Mouse (Mus musculus) heart, embryonic 10.5 days (tissue): ENCODE results near the gene B4galt4. TPM values are rescaled to one million over a fixed set of nuclear protein-coding genes. Genes with fewer than 3 reads are reported as not detected.
A peak's percentile ranks its signal among the peaks of the same experiment; 100 is the strongest.

ENCODE experiments used
- DNase-seq: peaks from one replicate; pipeline ENCODE4 v3.0.0-alpha.2; 2017; ENCODE audit warnings: low spot score
- H3K27ac ChIP-seq: fragments of 300-500 bp; sonication (generic); 2 replicates; pipeline ENCODE4 v1.5.1; 2016; ENCODE audit warnings: mild to moderate bottlenecking
- H3K27me3 ChIP-seq: fragments of 300-500 bp; sonication (generic); 2 replicates; pipeline ENCODE4 v1.6.1; 2016; ENCODE audit warnings: mild to moderate bottlenecking; ENCODE audit not compliant: poor library complexity, insufficient read depth, severe bottlenecking
- H3K36me3 ChIP-seq: fragments of 300-500 bp; sonication (generic); 2 replicates; pipeline ENCODE4 v1.6.1; 2016; ENCODE audit warnings: mild to moderate bottlenecking, moderate library complexity
- H3K4me1 ChIP-seq: fragments of 300-500 bp; sonication (generic); 2 replicates; pipeline ENCODE4 v1.6.1; 2016; ENCODE audit warnings: mild to moderate bottlenecking
- H3K4me3 ChIP-seq: fragments of 300-500 bp; sonication (generic); 2 replicates; pipeline ENCODE4 v1.5.1; 2016; ENCODE audit warnings: mild to moderate bottlenecking, moderate library complexity
- H3K9me3 ChIP-seq: fragments of 300-500 bp; sonication (generic); 2 replicates; pipeline ENCODE4 v1.6.1; 2016; ENCODE audit warnings: mild to moderate bottlenecking, moderate library complexity
- WGBS: fragments of 180-500 bp; shearing (Covaris S2); methylation state at CpG from one replicate; pipeline ENCODE4 v1.1.7; 2016; 5-methylcytosine and 5-hydroxymethylcytosine counted together
- polyA plus RNA-seq: library from polyadenylated mRNA; unstranded; fragments of >200 nt; fragmentation: Nextera tagmentation; extraction: Ambion mirVana; gene quantifications from 2 replicates; pipeline ENCODE4 v1.2.1, GENCODE M21; 2016

Gene B4galt4
- polyA plus RNA-seq, result 28.5 and 34.6 TPM in 2 replicates

DNA sequence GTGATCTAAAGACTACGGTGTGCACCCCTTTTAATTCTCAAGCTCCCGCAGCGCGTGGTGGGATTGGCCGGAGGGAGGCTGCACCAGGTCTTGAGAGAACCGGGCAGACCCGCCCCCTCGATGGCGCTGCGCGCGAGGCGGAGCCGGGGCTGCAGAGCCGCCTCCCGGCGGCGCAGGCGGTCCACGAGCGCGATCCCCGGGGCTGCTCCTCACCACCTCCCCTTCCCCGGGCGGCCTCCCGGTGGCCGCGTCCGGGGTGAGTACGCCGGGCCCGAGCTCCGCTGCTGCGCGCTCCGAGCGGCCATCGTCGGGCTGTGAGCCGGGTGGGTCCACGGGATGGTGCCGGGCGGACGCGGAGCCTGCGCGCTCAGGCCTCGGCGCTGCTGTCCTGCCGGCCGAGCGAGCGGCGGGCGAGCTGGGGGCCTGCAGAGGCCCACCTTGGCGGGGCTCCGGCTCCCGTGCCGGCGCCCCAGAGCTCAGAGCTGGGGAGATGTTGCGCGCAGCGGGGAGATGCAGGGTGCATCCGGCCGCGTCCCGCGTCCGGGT, at the start of gene B4galt4:
Gene B4galt4, plus strand, starts transcription at position 152 of the 546 bp plus-strand sequence.
- Histone ChIP-seq H3K27me3 (no peaks in the 10 kb centered on the region), H3K4me3 (peak within 1 kb of the TSS; percentile 73), H3K9me3 (no peaks in the 10 kb centered on the region), H3K4me1 (peaks cover 7% of the 10 kb centered on the region; the same call in 1 of the 2 replicates), H3K27ac (peak within 1 kb of the TSS; percentile 92), H3K36me3 (peaks cover 5% of the 10 kb centered on the region; the same call in 1 of the 2 replicates)
- DNase-seq, result peak; percentile 90
- under 1% methylated on average over 68 of the region's 69 CpGs for WGBS

DNA sequence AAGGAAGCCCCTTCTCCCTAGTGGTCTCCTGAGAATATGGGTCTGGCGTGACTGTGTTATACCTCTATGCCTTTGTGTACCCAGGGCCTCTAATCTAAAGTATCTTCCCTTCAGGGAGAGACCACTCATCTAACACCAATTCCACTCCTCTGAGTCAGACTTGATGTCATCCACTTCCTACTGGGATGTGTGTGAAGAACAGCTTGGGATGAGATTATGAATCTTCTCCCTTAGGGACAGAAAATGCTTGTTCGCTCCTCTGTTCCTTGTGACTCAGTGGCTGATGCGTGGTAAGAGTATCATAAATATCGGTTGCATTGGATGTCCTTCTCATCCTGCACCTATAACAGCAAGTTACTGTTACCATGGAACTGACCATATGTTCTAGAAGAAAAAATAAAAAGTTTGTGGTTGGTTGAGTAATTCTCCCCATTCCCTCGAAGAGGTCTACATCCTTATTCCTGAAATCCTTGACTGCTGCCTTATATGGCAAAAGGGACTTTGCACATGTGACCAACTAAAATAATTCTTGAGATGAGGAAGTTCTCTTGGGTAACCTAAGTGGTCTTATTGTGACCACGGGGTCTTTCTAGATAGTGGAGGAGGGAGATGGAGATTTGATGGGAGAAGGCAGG, 47.0 kb upstream of the B4galt4 start:
- peaks cover 50% of the 10 kb centered on the region for H3K36me3 ChIP-seq
- H3K4me1 ChIP-seq, result peaks cover 34% of the 10 kb centered on the region
- H3K4me3 ChIP-seq, result no peak overlapping the region
- WGBS, result 81% methylated on average over 6 of the region's 6 CpGs
- no peak overlapping the region for H3K27ac ChIP-seq
- no peaks in the 10 kb centered on the region for H3K27me3 ChIP-seq
- no peak for DNase-seq
- H3K9me3 ChIP-seq, result no peaks in the 10 kb centered on the region

DNA sequence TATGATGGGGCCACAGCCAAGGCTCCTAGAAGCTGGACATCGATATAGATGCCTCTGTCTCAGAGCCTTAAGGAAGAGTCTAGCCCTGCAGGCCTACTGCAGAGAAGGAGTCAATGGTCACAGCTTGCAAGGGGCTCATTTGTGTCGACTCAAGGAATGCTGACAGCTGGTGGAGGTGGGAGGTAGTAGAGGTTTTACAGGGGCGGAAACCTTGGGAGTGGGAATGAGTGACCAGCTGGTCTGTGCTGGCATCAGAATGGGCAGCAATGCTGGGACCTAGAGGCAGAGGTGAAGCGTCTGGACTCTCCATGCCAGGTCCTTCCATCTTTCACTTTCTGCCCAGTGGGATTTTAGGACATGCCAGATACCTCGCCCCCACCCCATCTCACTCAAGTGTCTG, 46.5 kb upstream of the B4galt4 start:
- 78% methylated on average over 5 of the region's 5 CpGs for WGBS
- Histone ChIP-seq H3K27me3 (no peaks in the 10 kb centered on the region), H3K4me1 (peaks cover 34% of the 10 kb centered on the region), H3K36me3 (peaks cover 46% of the 10 kb centered on the region), H3K9me3 (no peaks in the 10 kb centered on the region), H3K27ac (no peak overlapping the region), H3K4me3 (no peak overlapping the region)
- DNase-seq, result no peak

- peaks cover 43% of the 10 kb centered on the region for H3K4me1 ChIP-seq
- DNase-seq, result no peak
- no peak overlapping the region for H3K4me3 ChIP-seq
- peaks cover 33% of the 10 kb centered on the region for H3K36me3 ChIP-seq
- no peaks in the 10 kb centered on the region for H3K27me3 ChIP-seq
- H3K9me3 ChIP-seq, result no peaks in the 10 kb centered on the region
- 91% methylated on average over 5 of the region's 5 CpGs for WGBS
- H3K27ac ChIP-seq, result no peak overlapping the region
Observed at GRCm38 (mm10) chr16:38697611-38698010, 44.5 kb upstream of the B4galt4 start.

- DNase-seq, result no peak
- H3K4me3 ChIP-seq, result 0 out of 2 replicates have a peak overlapping the region, but pooled peaks have one; percentile 2
Observed at GRCm38 (mm10) chr16:38700392-38701162, 41.5 kb upstream of the B4galt4 start.

DNA sequence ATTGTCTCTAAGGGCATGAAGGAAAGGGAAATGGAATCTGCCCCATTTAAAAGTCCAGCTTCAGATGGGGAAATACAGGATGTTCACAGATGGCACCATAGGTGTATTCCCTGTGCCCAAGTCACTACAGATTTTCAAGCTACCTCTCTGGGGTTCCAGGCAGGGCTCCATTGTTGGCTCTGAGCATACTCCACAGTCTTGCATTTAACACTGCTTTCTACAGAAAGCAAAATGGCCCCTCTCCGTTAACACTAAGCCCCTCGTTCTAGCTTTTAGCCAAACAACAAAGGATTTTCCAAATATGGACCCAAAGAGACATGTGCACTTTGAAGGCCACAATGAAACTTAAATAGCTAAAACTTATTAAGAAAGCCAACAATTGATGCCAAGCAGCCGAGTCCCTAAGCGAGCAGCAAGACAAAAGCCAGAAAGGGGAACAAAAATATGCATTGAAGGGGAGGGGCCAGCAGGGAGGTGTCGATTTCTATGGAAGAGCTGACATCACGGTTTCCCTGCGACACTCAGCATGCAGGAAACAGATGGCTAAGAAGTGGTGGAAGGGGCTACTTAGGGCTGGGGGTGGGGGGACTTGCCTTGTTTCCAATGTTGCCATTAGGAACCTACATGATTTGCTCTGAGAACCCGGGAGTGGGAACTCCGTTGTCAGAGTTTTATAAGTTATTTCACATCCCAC, 40.4 kb upstream of the B4galt4 start:
- Histone ChIP-seq H3K36me3 (peaks cover 14% of the 10 kb centered on the region), H3K4me3 (peak overlapping the region; percentile 29), H3K4me1 (peaks cover 70% of the 10 kb centered on the region), H3K27ac (peak overlapping the region; percentile 75), H3K9me3 (no peaks in the 10 kb centered on the region), H3K27me3 (no peaks in the 10 kb centered on the region)
- peak; percentile 83 for DNase-seq
- WGBS, result 36% methylated on average over 9 of the region's 9 CpGs

More at GRCm38 (mm10) chr16:38700392-38701162, 41.5 kb upstream of the B4galt4 start:
- Histone ChIP-seq H3K27ac (peak overlapping the region; percentile 53), H3K9me3 (no peaks in the 10 kb centered on the region), H3K27me3 (no peaks in the 10 kb centered on the region), H3K36me3 (peaks cover 12% of the 10 kb centered on the region), H3K4me1 (peaks cover 62% of the 10 kb centered on the region)
- WGBS, result 59% methylated on average over 16 of the region's 16 CpGs

DNA sequence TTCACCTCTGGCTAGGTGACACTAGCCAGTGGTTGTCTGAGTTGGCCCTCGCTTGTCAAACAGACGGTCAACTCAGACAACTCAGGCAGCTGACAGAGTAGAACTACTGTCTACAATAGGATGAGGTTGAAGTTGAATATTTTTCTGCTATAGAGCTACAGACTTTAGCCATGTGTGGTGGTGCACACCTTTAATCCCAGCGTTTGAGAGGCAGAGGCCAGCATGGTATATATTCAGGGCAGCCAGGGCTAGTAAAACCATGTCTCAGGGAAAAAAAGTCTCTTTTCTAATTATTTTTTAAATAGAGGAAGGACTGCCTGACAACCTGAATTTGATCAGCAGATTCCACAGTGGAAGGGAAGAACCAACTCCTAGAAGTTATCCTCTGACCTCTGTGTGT, 39.7 kb upstream of the B4galt4 start:
- peaks cover 77% of the 10 kb centered on the region for H3K4me1 ChIP-seq
- 66% methylated on average over 3 of the region's 3 CpGs for WGBS

DNA sequence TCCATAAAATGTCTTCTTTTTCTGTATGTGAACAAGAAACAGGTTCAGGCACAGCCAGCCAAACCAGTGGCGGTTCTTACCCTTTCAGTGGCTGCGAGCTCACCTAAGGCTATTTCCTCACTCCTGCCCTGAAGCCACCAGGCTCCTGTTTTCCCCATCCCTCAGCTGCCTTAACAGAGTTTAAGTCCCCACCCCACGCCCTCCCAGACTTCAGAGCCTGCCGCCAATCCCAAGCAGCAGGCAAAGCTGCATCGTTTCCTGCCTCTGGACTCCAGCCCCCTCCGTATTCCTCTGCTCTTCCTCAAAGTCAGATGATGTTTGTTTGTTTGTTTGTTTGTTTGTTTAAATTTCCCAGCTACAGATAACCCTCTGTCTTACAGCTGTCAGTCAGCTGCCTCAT, 38.6 kb upstream of the B4galt4 start:
- peaks cover 82% of the 10 kb centered on the region for H3K4me1 ChIP-seq
- no peak overlapping the region for H3K4me3 ChIP-seq
- 0 out of 2 replicates have a peak overlapping the region, but pooled peaks have one; percentile 2 for H3K27ac ChIP-seq
- DNase-seq, result no peak
- H3K36me3 ChIP-seq, result peaks cover 15% of the 10 kb centered on the region
- H3K9me3 ChIP-seq, result no peaks in the 10 kb centered on the region
- WGBS, result 25% methylated on average over 6 of the region's 6 CpGs
- no peaks in the 10 kb centered on the region for H3K27me3 ChIP-seq

More for the DNA sequence above, 39.7 kb upstream of the B4galt4 start:
- Histone ChIP-seq H3K36me3 (peaks cover 15% of the 10 kb centered on the region), H3K27me3 (no peaks in the 10 kb centered on the region), H3K9me3 (no peaks in the 10 kb centered on the region), H3K4me3 (peak overlapping the region; percentile 29), H3K27ac (peak overlapping the region; percentile 75)
- no peak for DNase-seq

DNA sequence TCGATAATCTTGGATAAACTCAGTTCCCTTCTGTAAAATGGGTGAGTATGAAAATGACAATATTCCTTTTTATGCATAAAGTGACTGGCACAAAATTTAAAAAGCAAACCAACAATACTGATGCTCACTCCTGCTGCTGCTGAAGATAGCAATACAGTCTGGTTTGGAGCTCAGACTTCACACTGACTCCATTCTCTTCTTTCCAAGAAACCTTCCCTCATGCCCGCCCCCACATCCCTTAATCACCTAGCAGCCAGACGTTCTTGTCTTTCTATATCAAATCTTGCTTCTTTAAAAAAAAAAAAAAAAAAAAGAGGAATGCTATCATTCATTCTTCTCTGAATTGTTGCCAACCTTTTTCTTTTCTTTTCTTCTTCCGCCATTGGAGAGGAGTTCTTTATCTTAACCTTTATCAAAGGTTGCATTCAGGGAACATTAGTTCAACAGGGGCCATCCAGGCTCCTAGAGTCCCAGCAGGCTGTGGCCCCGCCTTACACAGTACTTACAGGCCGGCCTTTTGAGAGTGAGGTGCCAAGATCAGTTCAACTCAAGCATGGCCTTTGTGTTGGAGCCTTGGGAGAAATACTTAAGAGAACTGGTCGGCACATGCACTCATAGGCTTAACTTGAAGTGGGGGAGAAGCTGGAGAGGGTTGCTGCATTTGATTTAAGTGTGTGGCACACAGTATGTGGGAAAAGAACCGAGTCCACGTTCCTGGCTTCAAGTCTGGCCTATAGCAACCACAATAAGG, 36.4 kb upstream of the B4galt4 start:
- H3K27ac ChIP-seq, result peak overlapping the region; percentile 56
- no peak overlapping the region for H3K4me3 ChIP-seq
- H3K36me3 ChIP-seq, result peaks cover 19% of the 10 kb centered on the region; the same call in 1 of the 2 replicates
- no peaks in the 10 kb centered on the region for H3K27me3 ChIP-seq
- WGBS, result 64% methylated on average over 9 of the region's 9 CpGs
- no peaks in the 10 kb centered on the region for H3K9me3 ChIP-seq
- DNase-seq, result no peak
- H3K4me1 ChIP-seq, result peaks cover 89% of the 10 kb centered on the region

DNA sequence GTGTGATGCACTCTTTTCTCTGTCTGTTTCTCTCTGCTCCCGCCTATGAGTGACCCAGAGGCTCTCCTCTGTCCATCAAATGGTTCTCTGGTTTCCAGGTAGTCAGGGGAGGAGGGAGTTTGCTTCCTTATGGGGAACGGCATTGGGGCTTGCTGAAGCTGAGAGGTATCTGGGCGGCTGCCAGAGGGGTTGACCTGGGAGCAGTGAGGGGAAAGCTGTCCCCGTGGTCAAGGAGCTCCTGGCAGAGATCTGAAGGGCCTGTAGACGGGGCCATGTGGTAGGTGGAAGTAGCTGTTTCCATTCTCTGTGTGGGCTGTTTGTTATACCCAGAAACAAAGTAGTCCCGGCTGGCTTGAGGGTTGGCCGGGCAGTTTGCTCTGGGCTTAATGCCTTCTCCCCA, 35.3 kb upstream of the B4galt4 start:
- 46% methylated on average over 7 of the region's 7 CpGs for WGBS
- H3K27ac ChIP-seq, result peak overlapping the region; percentile 56; the same call in 1 of the 2 replicates
- peaks cover 19% of the 10 kb centered on the region; the same call in 1 of the 2 replicates for H3K36me3 ChIP-seq
- H3K4me3 ChIP-seq, result 0 out of 2 replicates have a peak overlapping the region, but pooled peaks have one; percentile 12
- no peak for DNase-seq
- H3K9me3 ChIP-seq, result no peaks in the 10 kb centered on the region
- peaks cover 81% of the 10 kb centered on the region for H3K4me1 ChIP-seq
- H3K27me3 ChIP-seq, result no peaks in the 10 kb centered on the region

- peak overlapping the region; percentile 89; the same call in 1 of the 2 replicates for H3K4me3 ChIP-seq
- DNase-seq, result no peak
- WGBS, result 45% methylated on average over 7 of the region's 7 CpGs
- no peaks in the 10 kb centered on the region for H3K9me3 ChIP-seq
- peaks cover 71% of the 10 kb centered on the region for H3K4me1 ChIP-seq
- no peaks in the 10 kb centered on the region for H3K27me3 ChIP-seq
- H3K27ac ChIP-seq, result peak overlapping the region; percentile 56; the same call in 1 of the 2 replicates
- peaks cover 19% of the 10 kb centered on the region; the same call in 1 of the 2 replicates for H3K36me3 ChIP-seq
Observed at GRCm38 (mm10) chr16:38708962-38709520, 33.0 kb upstream of the B4galt4 start.
